Mouse (Mus musculus): Measurements from ENCODE around the gene Hopx.

The Hopx gene

GRCm38 (mm10) chr5:77114817-77115731 lies at the start of gene Hopx:
Gene Hopx (minus strand): TSS chr5:77115121.
- peak; percentile 11 to 41 for DNase-seq (ENCODE audit: low spot score in 2 of 2)

- DNase-seq (ENCODE audit: low spot score in 2 of 2), result no peak
Observed at GRCm38 (mm10) chr5:77163597-77163996, 48.7 kb upstream of the Hopx start.

- DNase-seq (ENCODE audit: low spot score in 2 of 2), result no peak
Observed at GRCm38 (mm10) chr5:77162566-77162965, 47.6 kb upstream of the Hopx start.

- DNase-seq (ENCODE audit: low spot score in 2 of 2), result no peak
Observed at GRCm38 (mm10) chr5:77157777-77158540, 43.0 kb upstream of the Hopx start.

GRCm38 (mm10) chr5:77156938-77157337 lies 42.0 kb upstream of the Hopx start:
- DNase-seq (ENCODE audit: low spot score in 2 of 2), result no peak

- DNase-seq (ENCODE audit: low spot score in 2 of 2), result no peak
Observed at GRCm38 (mm10) chr5:77155526-77155925, 40.6 kb upstream of the Hopx start.

- DNase-seq (ENCODE audit: low spot score in 2 of 2), result no peak
Observed at GRCm38 (mm10) chr5:77154812-77155211, 39.9 kb upstream of the Hopx start.

GRCm38 (mm10) chr5:77151738-77152137 lies 36.8 kb upstream of the Hopx start:
- DNase-seq (ENCODE audit: low spot score in 2 of 2), result no peak

- no peak for DNase-seq (ENCODE audit: low spot score in 2 of 2)
Observed at GRCm38 (mm10) chr5:77151075-77151474, 36.2 kb upstream of the Hopx start.

- DNase-seq (ENCODE audit: low spot score in 2 of 2), result no peak
Observed at GRCm38 (mm10) chr5:77148021-77148621, 33.2 kb upstream of the Hopx start.

GRCm38 (mm10) chr5:77146459-77147170 lies 31.7 kb upstream of the Hopx start:
- DNase-seq (ENCODE audit: low spot score in 2 of 2), result no peak

- no peak for DNase-seq (ENCODE audit: low spot score in 2 of 2)
Observed at GRCm38 (mm10) chr5:77144647-77145046, 29.7 kb upstream of the Hopx start.

- no peak for DNase-seq (ENCODE audit: low spot score in 2 of 2)
Observed at GRCm38 (mm10) chr5:77143076-77143475, 28.2 kb upstream of the Hopx start.

- DNase-seq (ENCODE audit: low spot score in 2 of 2), result no peak
Observed at GRCm38 (mm10) chr5:77141336-77141735, 26.4 kb upstream of the Hopx start.

- DNase-seq (ENCODE audit: low spot score in 2 of 2), result no peak
Observed at GRCm38 (mm10) chr5:77140861-77141260, 25.9 kb upstream of the Hopx start.

GRCm38 (mm10) chr5:77140108-77140507 lies 25.2 kb upstream of the Hopx start:
- DNase-seq (ENCODE audit: low spot score in 2 of 2), result no peak

GRCm38 (mm10) chr5:77137701-77138265 lies 22.9 kb upstream of the Hopx start:
- no peak for DNase-seq (ENCODE audit: low spot score in 2 of 2)

- DNase-seq (ENCODE audit: low spot score in 2 of 2), result no peak
Observed at GRCm38 (mm10) chr5:77136684-77137224, 21.8 kb upstream of the Hopx start.

GRCm38 (mm10) chr5:77134961-77135360 lies 20.0 kb upstream of the Hopx start:
- no peak for DNase-seq (ENCODE audit: low spot score in 2 of 2)

- DNase-seq (ENCODE audit: low spot score in 2 of 2), result no peak
Observed at GRCm38 (mm10) chr5:77134465-77134864, 19.5 kb upstream of the Hopx start.

- DNase-seq (ENCODE audit: low spot score in 2 of 2), result no peak
Observed at GRCm38 (mm10) chr5:77133960-77134359, 19.0 kb upstream of the Hopx start.

Data from frontal cortex, postnatal 25 days (tissue).